Mouse (Mus musculus) urinary bladder, adult 18-20 months (tissue): ENCODE measurements around the gene Pum2.

ENCODE experiments used
- DNase-seq, 2 experiments: peaks; one replicate each; pipeline ENCODE4 v3.0.0; 2022; ENCODE audit warnings: low spot score in 2 of 2, mixed read lengths in 2 of 2

Pum2 gene

DNA sequence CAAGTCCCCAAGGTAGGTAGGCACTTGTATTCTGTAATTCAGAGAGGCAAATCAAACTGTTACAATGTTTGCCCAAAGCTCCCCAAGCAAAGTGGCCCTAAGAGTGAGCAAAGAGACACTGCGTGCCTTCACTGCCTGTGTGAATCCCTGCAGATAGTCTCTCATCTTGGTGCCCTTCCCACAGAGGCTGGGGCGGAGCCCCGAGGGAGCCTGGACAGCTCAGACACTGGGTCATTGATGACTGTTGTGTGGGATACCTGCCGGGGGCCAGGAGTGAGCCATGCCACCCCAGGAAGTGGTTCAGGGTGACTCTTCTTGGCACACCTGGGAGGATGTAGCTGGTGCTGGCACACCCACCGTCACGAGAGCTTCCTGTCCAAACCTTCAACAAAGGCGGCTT lies 87.1 kb downstream of the Pum2 start:
- no peak for DNase-seq

- no peak for DNase-seq
Observed at GRCm38 (mm10) chr12:8762667-8763066, 88.7 kb downstream of the Pum2 start.

DNA sequence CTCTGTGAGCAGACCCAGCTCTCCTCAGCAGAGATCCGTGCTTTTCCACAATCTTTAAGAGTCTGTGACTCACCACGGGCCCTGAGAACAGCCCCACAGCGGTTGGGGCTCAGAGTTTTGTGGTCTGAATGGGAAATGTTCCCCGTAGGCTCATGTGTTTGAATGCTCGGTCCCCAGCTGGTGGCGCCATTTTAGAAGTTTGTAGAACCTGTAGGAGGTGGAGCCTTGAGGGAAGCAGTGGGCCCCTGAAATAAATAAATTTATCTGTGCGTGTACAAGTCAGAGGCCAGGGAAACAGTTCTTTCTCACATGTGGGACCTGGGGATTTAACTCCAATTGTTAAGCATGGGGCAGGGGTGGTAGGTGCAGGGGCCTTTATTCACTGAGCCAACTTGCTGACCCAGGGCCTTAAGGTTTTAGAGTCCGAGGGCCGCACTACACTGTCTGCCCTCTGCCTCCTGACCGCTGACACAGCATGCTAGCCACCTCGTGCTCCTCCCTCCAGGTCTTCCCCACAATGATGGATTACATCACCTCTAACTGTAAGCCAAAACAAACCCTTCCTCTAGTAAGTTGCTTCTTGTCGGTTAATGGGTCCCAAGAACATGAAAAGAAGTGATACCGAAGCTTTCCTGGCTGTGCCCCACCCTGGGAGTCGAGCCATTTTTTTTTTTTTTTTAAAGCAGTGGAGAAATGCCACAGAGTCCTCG lies 90.4 kb downstream of the Pum2 start:
- no peak for DNase-seq

GRCm38 (mm10) chr12:8770946-8771843 lies 97.3 kb downstream of the Pum2 start, which contains the start of gene Sdc1:
Gene Sdc1, plus strand, starts transcription at chr12:8771323.
- DNase-seq: peak; percentile 83 to 84

- DNase-seq: no peak
Observed at GRCm38 (mm10) chr12:8771844-8772380, 98.0 kb downstream of the Pum2 start.

GRCm38 (mm10) chr12:8772451-8773143 lies 98.7 kb downstream of the Pum2 start:
- DNase-seq: no peak

DNA sequence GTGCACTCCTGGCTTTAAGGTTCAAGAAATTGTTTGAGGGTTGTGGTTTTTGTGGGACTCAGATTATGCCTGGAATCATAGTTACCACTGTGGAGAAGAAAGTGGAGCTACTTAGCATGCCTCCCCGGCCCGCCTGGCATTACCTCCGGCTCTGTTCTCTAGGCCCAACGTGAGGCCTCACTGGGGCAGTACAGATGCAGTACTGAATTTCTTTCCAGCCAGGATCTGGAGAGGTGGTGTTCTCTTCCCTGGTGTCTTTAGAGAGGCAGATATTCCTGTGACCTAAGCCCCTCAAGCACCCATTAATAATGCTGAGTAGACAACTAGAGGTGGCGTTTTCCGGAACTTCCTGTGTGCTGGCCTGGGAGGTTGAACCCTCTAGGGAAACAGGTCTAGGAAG lies 99.4 kb downstream of the Pum2 start:
- no peak for DNase-seq

- DNase-seq: no peak
Observed at GRCm38 (mm10) chr12:8774183-8774582, 100.2 kb downstream of the Pum2 start.

DNA sequence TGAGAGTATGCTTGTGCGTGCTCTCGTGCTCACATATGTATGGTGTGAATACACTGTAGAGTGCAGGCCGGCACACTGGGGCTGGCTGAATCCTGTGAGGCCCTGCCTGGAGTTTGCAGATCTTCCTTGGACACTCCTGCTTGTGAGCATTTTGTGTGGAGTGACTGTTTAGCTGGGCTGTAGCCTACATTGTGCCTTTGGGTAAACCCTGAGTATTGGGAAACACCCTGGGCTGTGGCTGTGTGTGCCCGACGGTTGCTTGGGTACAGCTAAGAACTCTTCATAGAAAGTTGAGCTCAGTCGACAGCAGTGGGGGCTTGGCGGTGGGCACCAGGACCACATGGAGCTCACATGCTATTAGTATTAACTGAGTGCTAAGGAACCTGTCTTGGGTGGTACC lies 102.3 kb downstream of the Pum2 start:
- DNase-seq: no peak

- DNase-seq: no peak
Observed at GRCm38 (mm10) chr12:8776741-8777140, 102.8 kb downstream of the Pum2 start.

GRCm38 (mm10) chr12:8778106-8778505 lies 104.2 kb downstream of the Pum2 start:
- DNase-seq: peak in 1 of 2 experiments; percentile 85

- no peak for DNase-seq
Observed at GRCm38 (mm10) chr12:8779851-8780250, 105.9 kb downstream of the Pum2 start.

DNA sequence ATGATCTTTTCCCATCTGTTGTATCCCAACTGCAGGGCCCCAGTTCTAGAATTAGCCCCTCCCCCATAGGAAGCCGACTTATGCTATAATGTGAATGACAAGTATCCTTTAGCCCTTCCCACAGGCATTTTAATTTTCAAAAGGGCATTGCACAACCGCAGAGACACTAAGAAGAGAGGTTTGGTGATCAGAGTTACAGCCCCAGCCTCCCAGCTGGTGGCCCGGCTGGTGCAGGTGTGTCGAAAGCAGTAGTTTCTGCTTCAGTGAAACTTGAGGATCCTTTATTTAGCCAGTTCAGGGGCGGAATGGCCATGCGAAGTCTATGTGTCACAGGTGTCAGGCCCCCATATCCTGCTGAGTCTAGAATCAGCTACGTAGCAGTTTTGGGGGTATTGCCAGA lies 107.2 kb downstream of the Pum2 start:
- no peak for DNase-seq

DNA sequence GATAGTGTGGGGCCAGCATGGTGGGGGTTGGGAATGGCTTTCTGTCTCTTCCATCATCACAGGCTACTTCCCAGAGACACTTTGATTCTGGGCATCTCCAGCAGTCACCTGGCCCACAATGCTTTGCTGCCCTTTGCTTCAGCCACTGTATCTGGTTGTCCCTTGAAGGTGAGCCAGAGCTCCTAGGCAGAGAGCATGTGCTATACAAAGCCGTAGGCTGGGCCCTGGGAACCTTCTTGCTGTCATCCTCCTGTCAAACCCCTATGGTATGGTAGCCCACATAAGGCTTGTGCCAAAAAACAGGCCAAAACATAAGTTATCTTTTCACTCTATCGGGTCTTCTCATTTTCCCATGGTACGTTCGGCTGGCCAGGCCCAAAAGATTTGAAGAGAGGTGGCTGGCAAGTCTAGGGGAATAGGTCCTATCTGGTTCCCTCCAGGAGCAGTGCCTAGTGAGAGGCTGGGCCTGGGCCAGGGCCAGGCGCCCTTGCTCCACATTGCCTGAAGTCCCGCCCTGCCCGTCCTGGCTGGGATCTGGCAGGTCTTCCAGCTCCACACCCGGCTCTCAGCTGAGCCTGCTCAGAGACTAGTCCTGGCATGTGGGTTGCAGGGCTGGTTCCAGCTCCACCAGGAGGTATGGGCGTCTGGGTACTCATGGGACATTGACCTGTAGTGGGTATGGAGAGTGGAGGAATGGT lies 107.9 kb downstream of the Pum2 start:
- DNase-seq: peak in 1 of 2 experiments; percentile 88

DNA sequence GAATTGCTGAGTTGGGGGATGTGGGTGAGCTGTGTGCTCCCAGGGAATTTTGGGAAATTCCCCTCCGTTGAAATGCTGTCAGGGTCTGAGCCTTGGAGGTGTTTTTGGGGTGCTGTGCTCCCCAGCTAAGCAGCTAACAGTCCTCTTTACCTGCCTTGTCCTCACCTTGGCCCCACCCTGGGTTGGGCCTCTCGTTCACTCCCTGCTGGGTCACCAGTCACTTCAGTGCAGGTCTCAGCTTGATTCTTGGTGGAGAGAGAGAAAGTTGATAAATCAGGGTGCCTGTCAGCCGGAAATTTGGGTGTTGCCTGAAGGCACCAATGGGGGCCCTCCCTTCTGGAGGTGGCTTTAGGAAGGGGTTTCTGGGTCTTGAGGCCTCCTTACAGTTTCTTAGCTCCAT lies 108.6 kb downstream of the Pum2 start:
- DNase-seq: peak in 1 of 2 experiments; percentile 78

- no peak for DNase-seq
Observed at GRCm38 (mm10) chr12:8784189-8784588, 110.3 kb downstream of the Pum2 start.

GRCm38 (mm10) chr12:8786476-8786875 lies 112.5 kb downstream of the Pum2 start:
- peak in 1 of 2 experiments; percentile 63 for DNase-seq

- no peak for DNase-seq
Observed at GRCm38 (mm10) chr12:8786984-8787730, 113.2 kb downstream of the Pum2 start.

DNA sequence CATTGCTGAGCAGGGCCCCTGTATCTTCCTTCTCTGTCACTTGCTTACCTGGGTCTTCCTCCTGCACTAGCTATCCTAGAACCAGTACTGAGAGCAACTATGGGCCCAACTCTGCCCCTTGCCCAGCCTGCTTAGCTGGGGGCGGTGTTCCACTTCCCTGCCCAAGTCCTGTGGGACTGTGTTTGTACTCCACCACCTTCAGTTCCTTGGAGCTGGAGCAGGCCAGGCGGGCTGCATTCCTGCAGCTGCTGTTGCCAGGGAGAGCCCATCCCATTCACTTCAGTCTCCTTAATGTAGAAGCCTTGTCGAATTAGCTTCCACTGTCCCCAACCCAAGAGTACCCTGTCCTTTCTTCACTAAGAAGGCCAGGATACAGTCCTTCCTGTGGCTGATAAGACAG lies 114.5 kb downstream of the Pum2 start:
- no peak for DNase-seq

- DNase-seq: no peak
Observed at GRCm38 (mm10) chr12:8790615-8791014, 116.7 kb downstream of the Pum2 start.
